Mouse (Mus musculus): ENCODE results near the gene Rapgef2.
A peak's percentile ranks its signal among the peaks of the same experiment; 100 is the strongest.

DNA sequence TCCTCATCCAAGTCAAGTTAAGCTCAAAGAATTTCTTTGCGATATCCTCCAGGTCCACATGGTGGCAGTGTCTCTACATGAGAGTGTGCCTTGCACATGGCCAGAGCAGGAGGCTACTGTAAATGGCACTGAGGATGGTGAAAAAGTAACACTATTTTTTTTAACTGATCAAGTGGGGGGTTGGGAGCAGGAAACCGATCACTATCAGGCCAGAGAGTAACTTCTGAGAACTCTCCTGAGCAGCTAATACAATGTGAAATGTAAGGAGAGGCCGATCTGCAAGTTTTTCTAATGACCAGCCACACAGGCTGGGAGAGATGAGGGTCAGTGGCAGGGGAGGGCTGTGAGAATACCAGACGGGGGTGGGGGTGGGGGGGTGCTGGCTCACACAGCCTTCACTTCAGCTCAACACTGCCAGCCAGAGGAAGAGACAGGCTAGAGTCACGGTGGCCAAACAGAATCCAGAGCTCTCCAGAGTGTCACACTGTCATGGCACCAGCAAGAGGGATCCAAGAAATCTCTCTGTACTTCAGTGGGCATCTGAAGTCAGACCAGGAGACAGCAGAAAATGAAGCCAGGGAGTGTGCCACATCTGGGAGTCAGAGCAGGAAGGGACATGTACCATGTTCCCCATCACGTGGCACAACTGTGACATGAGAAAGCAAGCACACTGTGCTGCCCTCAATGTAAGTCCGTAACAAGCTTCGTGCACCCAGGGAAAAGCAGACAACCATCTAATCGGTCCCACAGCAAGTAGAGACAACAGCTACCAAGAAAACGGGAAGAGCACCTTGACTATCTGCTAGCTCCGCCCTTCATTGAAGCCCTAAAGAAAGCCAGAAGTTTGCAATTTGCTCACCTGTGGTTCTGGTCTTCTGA, 83.8 kb downstream of the Rapgef2 start:
- TF ChIP-seq CTCF (IDR thresholded peaks at IDR 0.05; ENCODE audit: borderline replicate concordance, extremely low read depth, insufficient read depth, insufficient read length) (peak; percentile 85), POLR2A (IDR thresholded peaks at IDR 0.05; ENCODE audit: borderline replicate concordance, extremely low read depth, insufficient read depth, insufficient read length, poor library complexity, severe bottlenecking) (no peak)

All from brain, embryonic 14.5 days (tissue).